9 mouse cellular contexts compared by ENCODE assay signal in genomic region chr6:55358731-55359143, GRCm38 (mm10). TPM values are rescaled to one million over a fixed set of nuclear protein-coding genes. Genes with fewer than 3 reads are reported as not detected.
DNase-seq lines count a peak whose midpoint lies in the region; ATAC-seq and TF ChIP-seq lines count a peak whose summit lies in the region.
"Had no signal": no experiment of that assay in that cellular context is flagged by ENCODE, and none has a peak within 500 bp of the region (broad histone marks: within the 10 kb centered on the region; RNA-seq: fewer than 3 reads in every experiment).

No protein-coding gene starts in this region.

- H3K36me3 ChIP-seq in heart, embryonic 12.5 days: no peaks in the 10 kb centered on the region
- no peaks in the 10 kb centered on the region for H3K36me3 ChIP-seq in stomach, postnatal 0 days (ENCODE audit: control insufficient read depth, insufficient read depth, low read length)

- H3K4me2 ChIP-seq in heart, embryonic 12.5 days: no peak overlapping the region
- H3K4me2 ChIP-seq in stomach, postnatal 0 days (replicated peaks; ENCODE audit: low read depth): no peak overlapping the region

- no peak for ATAC-seq in heart, embryonic 12.5 days (ENCODE audit: insufficient number of reproducible peaks, low FRiP score)
- peak; percentile 45; the same call in 1 of the 2 replicates for ATAC-seq in stomach, postnatal 0 days (ENCODE audit: low FRiP score, low TSS enrichment)

- H3K9me3 ChIP-seq in heart, embryonic 12.5 days (replicated peaks): no peaks in the 10 kb centered on the region
- no peaks in the 10 kb centered on the region for H3K9me3 ChIP-seq in stomach, postnatal 0 days (ENCODE audit: control insufficient read depth, low read length)
- H3K9me3 ChIP-seq: megakaryocyte, embryonic 14.5 days had no signal

- H3K4me3 ChIP-seq in heart, embryonic 12.5 days: no peak overlapping the region
- H3K4me3 ChIP-seq in stomach, postnatal 0 days (ENCODE audit: low read depth, low read length): no peak overlapping the region
- H3K4me3 ChIP-seq: megakaryocyte, embryonic 14.5 days had no signal

- no peak for TF ChIP-seq EP300 in stomach, postnatal 0 days (optimal IDR thresholded peaks at IDR 0.05)

- peaks cover 14% of the 10 kb centered on the region for H3K27me3 ChIP-seq in heart, embryonic 12.5 days (replicated peaks)
- no peaks in the 10 kb centered on the region for H3K27me3 ChIP-seq in stomach, postnatal 0 days (ENCODE audit: control insufficient read depth, insufficient read depth, low read length)
- H3K27me3 ChIP-seq: megakaryocyte, embryonic 14.5 days had no signal

- peak; percentile 81 for TF ChIP-seq CTCF in stomach, postnatal 0 days (IDR thresholded peaks at IDR 0.05; ENCODE audit: low read depth)

- 34% methylated on average over 2 of the region's 2 CpGs for WGBS in heart, embryonic 12.5 days
- 38% methylated on average over 2 of the region's 2 CpGs for WGBS in stomach, postnatal 0 days

- H3K9ac ChIP-seq in heart, embryonic 12.5 days: no peak overlapping the region
- no peak overlapping the region for H3K9ac ChIP-seq in stomach, postnatal 0 days (ENCODE audit: low read length)

- H3K4me1 ChIP-seq in heart, embryonic 12.5 days (replicated peaks): peaks cover 12% of the 10 kb centered on the region
- H3K4me1 ChIP-seq in stomach, postnatal 0 days (replicated peaks; ENCODE audit: control insufficient read depth, insufficient read depth): no peaks in the 10 kb centered on the region

- DNase-seq in heart, adult 11 months: peak; percentile 79
- DNase-seq in A20 (ENCODE audit: low read depth, low spot score): peak; percentile 41
- DNase-seq in c-Kit-positive CD71-negative TER-119-negative erythroid progenitor cells, embryonic 14.5 days (ENCODE audit: low read depth): peak; percentile 38
- DNase-seq in liver: peak; percentile 64
- DNase-seq in stomach, postnatal 0 days (ENCODE audit: low spot score): no peak
- no peak for DNase-seq in kidney, postnatal 10 days
- no peak for DNase-seq in right cerebral cortex, adult 2 months (ENCODE audit: low spot score in 2 of 2)

- no peak overlapping the region for H3K27ac ChIP-seq in heart, embryonic 12.5 days (ENCODE audit: poor library complexity, severe bottlenecking)
- H3K27ac ChIP-seq in stomach, postnatal 0 days (replicated peaks): no peak overlapping the region

RNA-seq across cellular contexts. Expression of gene Ghrhr, which starts 17.4 kb away (rescaled TPM):
- polyA plus RNA-seq in heart, embryonic 12.5 days (2016; fragmentation: Nextera tagmentation; extraction: Ambion mirVana): not detected in 2 replicates
- not detected in 2 replicates for polyA plus RNA-seq in stomach, postnatal 0 days (2015; fragmentation: Nextera tagmentation; extraction: Ambion mirVana)

RNA-seq across cellular contexts. Expression of gene Aqp1, which starts 22.5 kb away (rescaled TPM):
- polyA plus RNA-seq in heart, embryonic 12.5 days (2016; fragmentation: Nextera tagmentation; extraction: Ambion mirVana): 23.0 and 23.5 TPM in 2 replicates
- polyA plus RNA-seq in stomach, postnatal 0 days (2015; fragmentation: Nextera tagmentation; extraction: Ambion mirVana): 15.3 and 16.2 TPM in 2 replicates

Comparison
In these comparisons a context has a peak if more than half of its experiments do, and no peak if none do; other contexts are left out.
1. DNase-seq: peak in heart, adult 11 months (single experiment), A20 (single experiment), c-Kit-positive CD71-negative TER-119-negative erythroid progenitor cells, embryonic 14.5 days (single experiment) and liver (single experiment); none in stomach, postnatal 0 days (single experiment), kidney, postnatal 10 days (single experiment) and right cerebral cortex, adult 2 months (0 of 2).